Mouse (Mus musculus) MEL-GATA-1-ER (cell line): ENCODE measurements around the gene Lyrm4.

Experiments
- DNase-seq: peaks from one replicate; pipeline ENCODE4 v3.0.0-alpha.2; 2012; ENCODE audit warnings: low read depth; ENCODE audit errors: extremely low read depth

The Lyrm4 gene

GRCm38 (mm10) chr13:35939871-35940665 is 177.3 kb downstream of the Lyrm4 start:
- no peak for DNase-seq

GRCm38 (mm10) chr13:35937991-35938390 is 179.3 kb downstream of the Lyrm4 start:
- DNase-seq: no peak
